Mouse (Mus musculus) hindbrain, postnatal 0 days (tissue): Measurements from ENCODE around the gene Ifitm10. TPM values are rescaled to one million over a fixed set of nuclear protein-coding genes. Genes with fewer than 3 reads are reported as not detected.

ENCODE experiments used
- ATAC-seq: fragments of 200-750 bp; cut with Nextera tagmentation; 2 replicates; pipeline ENCODE4 v1.8.0; 2017; ENCODE audit warnings: mild to moderate bottlenecking, moderate TSS enrichment, moderate library complexity
- DNase-seq: peaks from one replicate; pipeline ENCODE4 v3.0.0-alpha.2; 2015; ENCODE audit warnings: low spot score
- H3K27ac ChIP-seq: fragments of 300-500 bp; sonication (generic); 2 replicates; pipeline ENCODE4 v1.5.1; 2014; ENCODE audit warnings: mild to moderate bottlenecking
- H3K27me3 ChIP-seq: fragments of 300-500 bp; sonication (generic); 2 replicates; pipeline ENCODE4 v1.6.1; 2014; ENCODE audit warnings: low read length, mixed read lengths; ENCODE audit not compliant: insufficient read depth
- H3K36me3 ChIP-seq: fragments of 300-500 bp; sonication (generic); 2 replicates; pipeline ENCODE4 v1.6.1; 2014; ENCODE audit warnings: low read length, mixed read lengths; ENCODE audit not compliant: insufficient read depth
- H3K4me1 ChIP-seq: fragments of 300-500 bp; sonication (generic); 2 replicates; pipeline ENCODE4 v1.6.1; 2014; ENCODE audit warnings: antibody characterized with exemption, low read length, mixed read lengths; ENCODE audit not compliant: insufficient read depth
- H3K4me2 ChIP-seq: fragments of 300-500 bp; sonication (generic); 2 replicates; pipeline ENCODE4 v1.6.1; 2014; ENCODE audit warnings: low read depth, mild to moderate bottlenecking, low read length, moderate library complexity, mixed read lengths
- H3K4me3 ChIP-seq: fragments of 300-500 bp; sonication (generic); 2 replicates; pipeline ENCODE4 v1.5.1; 2014; ENCODE audit warnings: low read length
- H3K9ac ChIP-seq: fragments of 300-500 bp; sonication (generic); replicated peaks from 2 replicates; pipeline ENCODE4 v1.6.1; 2014; ENCODE audit warnings: mild to moderate bottlenecking, low read length, moderate library complexity, mixed read lengths
- H3K9me3 ChIP-seq: fragments of 300-500 bp; sonication (generic); 2 replicates; pipeline ENCODE4 v1.6.1; 2016; ENCODE audit warnings: low read length, mixed read lengths
- CTCF ChIP-seq: IDR thresholded peaks from 2 replicates; pipeline ENCODE4 v1.5.1; 2016; ENCODE audit warnings: antibody characterized with exemption, control low read depth, low read depth
- WGBS: fragments of 180-500 bp; shearing (Covaris S2); extraction: QIAGEN DNeasy Blood & Tissue Kit; methylation state at CpG from one replicate; pipeline ENCODE4 v1.1.7; 2014; 5-methylcytosine and 5-hydroxymethylcytosine counted together
- polyA plus RNA-seq: library from polyadenylated mRNA; unstranded; fragments of >200 nt; fragmentation: Nextera tagmentation; extraction: Ambion mirVana; gene quantifications from 2 replicates; pipeline ENCODE4 v1.2.1, GENCODE M21; 2015
- total RNA-seq: library from RNA; depleted of rRNA; stranded (reverse); fragments of >200 nt; gene quantifications from 2 replicates; pipeline ENCODE4 v1.2.3, GENCODE M21; 2014

Gene Ifitm10
- total and polyA plus RNA-seq, 2 experiments from 2014 or later: 19.9 to 25.4 TPM

GRCm38 (mm10) chr7:142386621-142387201 is 13.2 kb upstream of the Ifitm10 start:
- Histone ChIP-seq H3K4me3 (peak overlapping the region; percentile 77), H3K9ac (peak overlapping the region; percentile 82), H3K4me2 (peak overlapping the region; percentile 85), H3K36me3 (peaks cover 34% of the 10 kb centered on the region), H3K4me1 (peaks cover 16% of the 10 kb centered on the region), H3K27me3 (no peaks in the 10 kb centered on the region), H3K27ac (peak overlapping the region; percentile 82; the same call in 1 of the 2 replicates), H3K9me3 (no peaks in the 10 kb centered on the region)
- ATAC-seq: no peak
- DNase-seq: no peak
- WGBS: 46% methylated on average over 6 of the region's 6 CpGs
- no peak for TF ChIP-seq CTCF

- Histone ChIP-seq H3K4me1 (peaks cover 16% of the 10 kb centered on the region), H3K9me3 (no peaks in the 10 kb centered on the region), H3K27ac (no peak overlapping the region), H3K4me3 (peak overlapping the region; percentile 77), H3K36me3 (peaks cover 43% of the 10 kb centered on the region), H3K4me2 (peak overlapping the region; percentile 85), H3K9ac (peak overlapping the region; percentile 82; the same call in 1 of the 2 replicates), H3K27me3 (no peaks in the 10 kb centered on the region)
- ATAC-seq (no peak), DNase-seq (no peak)
- 95% methylated on average over 3 of the region's 3 CpGs for WGBS
- no peak for TF ChIP-seq CTCF
Measured at GRCm38 (mm10) chr7:142385742-142386403, 12.3 kb upstream of the Ifitm10 start.

GRCm38 (mm10) chr7:142384306-142384705 is 10.8 kb upstream of the Ifitm10 start:
- Histone ChIP-seq H3K4me1 (peaks cover 16% of the 10 kb centered on the region), H3K9ac (no peak overlapping the region), H3K36me3 (peaks cover 58% of the 10 kb centered on the region), H3K27me3 (no peaks in the 10 kb centered on the region), H3K4me3 (no peak overlapping the region), H3K4me2 (no peak overlapping the region), H3K9me3 (no peaks in the 10 kb centered on the region), H3K27ac (no peak overlapping the region)
- 88% methylated on average over 10 of the region's 10 CpGs for WGBS
- no peak for TF ChIP-seq CTCF
- DNase-seq (no peak), ATAC-seq (no peak)

- no peaks in the 10 kb centered on the region for H3K27me3 ChIP-seq
- 93% methylated on average over 5 of the region's 5 CpGs for WGBS
- H3K9ac ChIP-seq: no peak within 1 kb of the TSS
- H3K9me3 ChIP-seq: no peaks in the 10 kb centered on the region
- H3K27ac ChIP-seq: no peak within 1 kb of the TSS
- H3K4me2 ChIP-seq: no peak within 1 kb of the TSS
- TF ChIP-seq CTCF: no peak
- peaks cover 16% of the 10 kb centered on the region for H3K4me1 ChIP-seq
- DNase-seq: no peak
- no peak within 1 kb of the TSS for H3K4me3 ChIP-seq
- no peak for ATAC-seq
- peaks cover 73% of the 10 kb centered on the region for H3K36me3 ChIP-seq
Measured at GRCm38 (mm10) chr7:142382567-142382966, 9.0 kb upstream of the Ifitm10 start, which contains the start of gene Gm49369. Gene Gm49369, minus strand, starts transcription at chr7:142382667.

GRCm38 (mm10) chr7:142381175-142381574 is 7.6 kb upstream of the Ifitm10 start:
- H3K9me3 ChIP-seq: no peaks in the 10 kb centered on the region
- DNase-seq (no peak), ATAC-seq (no peak)
- H3K4me2 ChIP-seq: no peak overlapping the region
- H3K36me3 ChIP-seq: peaks cover 79% of the 10 kb centered on the region
- H3K4me1 ChIP-seq: peaks cover 6% of the 10 kb centered on the region
- H3K27me3 ChIP-seq: no peaks in the 10 kb centered on the region
- H3K4me3 ChIP-seq: no peak overlapping the region
- TF ChIP-seq CTCF: no peak
- no peak overlapping the region for H3K9ac ChIP-seq
- no peak overlapping the region for H3K27ac ChIP-seq
- 89% methylated on average over 4 of the region's 4 CpGs for WGBS

GRCm38 (mm10) chr7:142379186-142379585 is 5.6 kb upstream of the Ifitm10 start:
- DNase-seq (no peak), ATAC-seq (no peak)
- Histone ChIP-seq H3K4me1 (no peaks in the 10 kb centered on the region), H3K36me3 (peaks cover 74% of the 10 kb centered on the region), H3K27me3 (no peaks in the 10 kb centered on the region), H3K9ac (no peak overlapping the region), H3K27ac (no peak overlapping the region), H3K4me2 (no peak overlapping the region), H3K4me3 (no peak overlapping the region), H3K9me3 (no peaks in the 10 kb centered on the region)
- WGBS: 85% methylated on average over 6 of the region's 6 CpGs
- no peak for TF ChIP-seq CTCF

- WGBS: 92% methylated on average over 14 of the region's 14 CpGs
Measured at GRCm38 (mm10) chr7:142377233-142377925, 3.8 kb upstream of the Ifitm10 start.

More at GRCm38 (mm10) chr7:142377233-142377925, 3.8 kb upstream of the Ifitm10 start:
- no peak overlapping the region for H3K4me3 ChIP-seq
- H3K9ac ChIP-seq: no peak overlapping the region
- no peak overlapping the region for H3K27ac ChIP-seq
- H3K27me3 ChIP-seq: no peaks in the 10 kb centered on the region
- no peaks in the 10 kb centered on the region for H3K4me1 ChIP-seq
- no peak for TF ChIP-seq CTCF
- H3K36me3 ChIP-seq: peaks cover 57% of the 10 kb centered on the region
- no peaks in the 10 kb centered on the region for H3K9me3 ChIP-seq
- H3K4me2 ChIP-seq: no peak overlapping the region
- ATAC-seq (no peak), DNase-seq (no peak)
